Comparison of ENCODE assay signal across 13 mouse cellular contexts in genomic region chr9:25377771-25378747, GRCm38 (mm10).
DNase-seq lines count a peak whose midpoint lies in the region; ATAC-seq and TF ChIP-seq lines count a peak whose summit lies in the region.
"Had no signal": no experiment of that assay in that cellular context is flagged by ENCODE, and none has a peak within 500 bp of the region (broad histone marks: within the 10 kb centered on the region; RNA-seq: fewer than 3 reads in every experiment).

No protein-coding gene starts in this region.

- H3K27ac ChIP-seq in olfactory bulb, adult 2 months (ENCODE audit: insufficient read depth, low read depth, low read length), result peak overlapping the region; percentile 27; the same call in 1 of the 2 replicates
- H3K27ac ChIP-seq: embryonic facial prominence, embryonic 13.5 days; liver, embryonic 14.5 days; neural tube, embryonic 12.5 days had no signal

- no peaks in the 10 kb centered on the region for H3K4me1 ChIP-seq in olfactory bulb, adult 2 months (ENCODE audit: control insufficient read depth, insufficient read depth, low read length)
- H3K4me1 ChIP-seq: neural tube, embryonic 12.5 days had no signal

- 0 out of 2 replicates have a peak, but pooled peaks have one; percentile 25 for ATAC-seq in frontal cortex, adult (ENCODE audit: low TSS enrichment)
- ATAC-seq in erythroid progenitor cell, adult 5-6 weeks (replicated peaks; ENCODE audit: low FRiP score, poor library complexity, severe bottlenecking), result no peak

- no peak for DNase-seq in frontal cortex, postnatal 36 days (ENCODE audit: low spot score in 2 of 2)
- DNase-seq in right cerebral cortex, postnatal 4 days, result peak; percentile 37
- no peak for DNase-seq in right cerebral cortex, adult 2 months (ENCODE audit: low spot score in 2 of 2)
- DNase-seq in layer of hippocampus, adult 9-11 months, result peak; percentile 37
- DNase-seq in cerebellum, adult 8-10 months, result no peak
- DNase-seq: kidney, adult 2 months; thymus, postnatal 25 days had no signal

- no peak for TF ChIP-seq CTCF in olfactory bulb, adult 2 months (IDR thresholded peaks at IDR 0.05; ENCODE audit: insufficient read depth, low read depth, low read length)

- 46% methylated on average over 12 of the region's 12 CpGs for WGBS in olfactory bulb, adult 2 months

- no peak overlapping the region for H3K4me3 ChIP-seq in olfactory bulb, adult 2 months (ENCODE audit: insufficient read depth, low read depth, low read length)
- H3K4me3 ChIP-seq: embryonic facial prominence, embryonic 13.5 days; neural tube, embryonic 12.5 days had no signal

- TF ChIP-seq POLR2A in olfactory bulb, adult 2 months (IDR thresholded peaks at IDR 0.05; ENCODE audit: insufficient read depth, low read depth, low read length), result no peak

Comparison
In these comparisons a context has a peak if more than half of its experiments do, and no peak if none do; other contexts are left out.
1. DNase-seq: peak in right cerebral cortex, postnatal 4 days (single experiment) and layer of hippocampus, adult 9-11 months (single experiment); none in frontal cortex, postnatal 36 days (0 of 2), right cerebral cortex, adult 2 months (0 of 2) and cerebellum, adult 8-10 months (single experiment).